Mouse (Mus musculus): ENCODE data around the gene Atxn1.

DNA sequence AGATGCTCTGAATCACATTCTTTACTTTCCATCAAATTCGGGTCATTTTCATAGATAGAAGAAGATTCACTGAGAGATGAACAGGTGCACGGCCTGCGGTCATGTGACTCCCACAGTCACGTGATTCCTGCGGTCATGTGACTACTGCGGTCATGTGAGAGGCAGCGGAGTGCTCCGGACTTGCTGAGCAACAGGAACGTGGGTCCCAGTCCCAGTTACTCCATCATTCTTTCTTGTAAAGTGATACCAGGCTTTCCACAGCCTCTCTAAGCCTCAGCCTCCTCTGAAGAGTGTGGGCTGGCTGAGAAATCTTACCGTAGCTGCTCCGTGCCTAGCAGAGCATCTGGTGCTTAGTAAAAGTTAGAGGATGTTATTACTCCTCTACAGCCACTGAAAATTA lies 195.1 kb downstream of the Atxn1 start:
- no peak for TF ChIP-seq CTCF (conservative IDR thresholded peaks at IDR 0.05 in 1 of 2, IDR thresholded peaks at IDR 0.05 in 1 of 2; ENCODE audit: low read depth in 2 of 2, low read length in 2 of 2)
- TF ChIP-seq ZMIZ1 (IDR thresholded peaks at IDR 0.05; ENCODE audit: low read depth, low read length): no peak
- no peak for TF ChIP-seq EP300 (IDR thresholded peaks at IDR 0.05; ENCODE audit: low read length)
- no peak for TF ChIP-seq POLR2A (IDR thresholded peaks at IDR 0.05; ENCODE audit: low read depth, low read length)
- TF ChIP-seq JUN (IDR thresholded peaks at IDR 0.05; ENCODE audit: insufficient read depth, low read depth, low read length): no peak
- TF ChIP-seq MAFK (IDR thresholded peaks at IDR 0.05; ENCODE audit: insufficient replicate concordance, low read length): no peak
- no peak for TF ChIP-seq JUND (conservative IDR thresholded peaks at IDR 0.05; ENCODE audit: low read depth, low read length)
- no peak for TF ChIP-seq MAZ (IDR thresholded peaks at IDR 0.05; ENCODE audit: low read depth, low read length)
- no peak for TF ChIP-seq GABPA (IDR thresholded peaks at IDR 0.05; ENCODE audit: insufficient replicate concordance, low read depth, low read length)
- no peak for TF ChIP-seq ETS1 (conservative IDR thresholded peaks at IDR 0.05; ENCODE audit: low read depth, low read length)
